Mouse (Mus musculus) cerebral cortex, adult 2 months (tissue): Measurements from ENCODE around the gene Tmem260.

Experiments
- WGBS: fragments of 180-500 bp; shearing (Covaris S2); methylation state at CpG from one replicate; pipeline ENCODE4 v1.1.7; 2018; 5-methylcytosine and 5-hydroxymethylcytosine counted together

The Tmem260 gene

GRCm38 (mm10) chr14:48481591-48481990 is 35.7 kb downstream of the Tmem260 start:
- 37% methylated on average over 7 of the region's 7 CpGs for WGBS

GRCm38 (mm10) chr14:48482762-48483161 is 36.8 kb downstream of the Tmem260 start:
- WGBS = 91% methylated on average over 6 of the region's 6 CpGs

GRCm38 (mm10) chr14:48493896-48494295 is 48.0 kb downstream of the Tmem260 start:
- WGBS = 42% methylated on average over 4 of the region's 4 CpGs

- 94% methylated on average over 7 of the region's 7 CpGs for WGBS
Observed at GRCm38 (mm10) chr14:48502573-48502972, 56.6 kb downstream of the Tmem260 start.

GRCm38 (mm10) chr14:48503691-48504565 is 58.0 kb downstream of the Tmem260 start:
- 61% methylated on average over 18 of the region's 18 CpGs for WGBS

GRCm38 (mm10) chr14:48504566-48504950 is 58.6 kb downstream of the Tmem260 start:
- WGBS = 77% methylated on average over 9 of the region's 9 CpGs

- 98% methylated on average over 12 of the region's 12 CpGs for WGBS
Observed at GRCm38 (mm10) chr14:48505606-48506005, 59.7 kb downstream of the Tmem260 start.

- WGBS = 75% methylated on average over 8 of the region's 8 CpGs
Observed at GRCm38 (mm10) chr14:48507376-48507775, 61.5 kb downstream of the Tmem260 start.

GRCm38 (mm10) chr14:48509131-48509530 is 63.2 kb downstream of the Tmem260 start:
- 97% methylated on average over 5 of the region's 5 CpGs for WGBS

GRCm38 (mm10) chr14:48513098-48513823 is 67.3 kb downstream of the Tmem260 start:
- WGBS = 76% methylated on average over 12 of the region's 12 CpGs

- 87% methylated on average over 12 of the region's 12 CpGs for WGBS
Observed at GRCm38 (mm10) chr14:48513824-48514493, 68.0 kb downstream of the Tmem260 start.

GRCm38 (mm10) chr14:48514620-48515019 is 68.7 kb downstream of the Tmem260 start:
- 58% methylated on average over 7 of the region's 7 CpGs for WGBS

GRCm38 (mm10) chr14:48515538-48515937 is 69.6 kb downstream of the Tmem260 start:
- WGBS = 67% methylated on average over 8 of the region's 8 CpGs

- WGBS = 35% methylated on average over 1 of the region's 1 CpGs
Observed at GRCm38 (mm10) chr14:48523361-48523760, 77.4 kb downstream of the Tmem260 start.

- 38% methylated on average over 9 of the region's 9 CpGs for WGBS
Observed at GRCm38 (mm10) chr14:48524135-48524534, 78.2 kb downstream of the Tmem260 start.

- 52% methylated on average over 6 of the region's 6 CpGs for WGBS
Observed at GRCm38 (mm10) chr14:48525055-48525454, 79.1 kb downstream of the Tmem260 start.

GRCm38 (mm10) chr14:48530629-48531028 is 84.7 kb downstream of the Tmem260 start:
- whole genome bisulfite sequencing = 70% methylated on average over 10 of the region's 10 CpGs

- 70% methylated on average over 14 of the region's 14 CpGs for WGBS
Observed at GRCm38 (mm10) chr14:48537795-48538766, 92.2 kb downstream of the Tmem260 start.

- WGBS = 78% methylated on average over 10 of the region's 10 CpGs
Observed at GRCm38 (mm10) chr14:48545166-48545565, 99.2 kb downstream of the Tmem260 start.

- WGBS = 96% methylated on average over 3 of the region's 3 CpGs
Observed at GRCm38 (mm10) chr14:48546009-48546408, 100.1 kb downstream of the Tmem260 start.

GRCm38 (mm10) chr14:48549703-48550102 is 103.8 kb downstream of the Tmem260 start:
- WGBS = 86% methylated on average over 7 of the region's 7 CpGs
